Mouse (Mus musculus): ENCODE data around the gene Olfr847. TPM values are rescaled to one million over a fixed set of nuclear protein-coding genes. Genes with fewer than 3 reads are reported as not detected.

Gene Olfr847
- not detected for polyA plus RNA-seq (2014; fragmentation: Illumina TruSeq; extraction: RNeasy Lipid Tissue Mini Kit (QIAGEN cat#74804); ENCODE audit: insufficient read depth, low read depth, low replicate concordance)

DNA sequence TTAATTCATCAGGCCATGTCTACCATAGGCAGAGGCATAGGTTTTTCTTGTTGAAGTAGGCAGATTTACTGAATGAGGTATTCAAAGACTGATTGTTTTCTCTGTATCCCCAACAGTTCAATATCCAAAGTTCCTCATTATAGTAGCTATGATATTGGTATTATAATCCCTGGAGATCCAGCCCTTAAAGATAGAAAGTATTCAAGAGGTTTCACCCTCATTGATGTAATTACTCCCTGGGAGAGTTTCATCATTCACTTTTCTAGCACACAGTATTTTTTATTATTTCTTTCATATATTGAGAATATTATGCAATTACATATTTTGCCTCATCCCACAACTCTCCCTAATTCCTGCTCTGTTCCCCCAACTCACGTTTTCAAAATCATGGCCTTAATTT lies at the start of gene Olfr847:
Olfr847 (minus strand) TSS at position 101 of the 400 bp plus-strand sequence.

GRCm38 (mm10) chr9:19363905-19364304 lies 14.6 kb downstream of the Olfr847 start, which contains the start of gene Olfr846:
TSS of gene Olfr846 (minus strand) at chr9:19364005.

GRCm38 (mm10) chr9:19336157-19336556 lies 42.3 kb downstream of the Olfr847 start, which contains the start of gene Olfr845:
TSS of gene Olfr845 (plus strand) at chr9:19336457.

Other genes with a start within 250 kb of the Olfr847 start
- gene Olfr837, start 242.4 kb downstream of the Olfr847 start, polyA plus RNA-seq (2014; fragmentation: Illumina TruSeq; extraction: RNeasy Lipid Tissue Mini Kit (QIAGEN cat#74804); ENCODE audit: insufficient read depth, low read depth, low replicate concordance) = not detected
- not detected for gene Olfr839-ps1, start 201.4 kb downstream of the Olfr847 start, polyA plus RNA-seq (2014; fragmentation: Illumina TruSeq; extraction: RNeasy Lipid Tissue Mini Kit (QIAGEN cat#74804); ENCODE audit: insufficient read depth, low read depth, low replicate concordance)
- not detected for gene Olfr843, start 126.7 kb downstream of the Olfr847 start, polyA plus RNA-seq (2014; fragmentation: Illumina TruSeq; extraction: RNeasy Lipid Tissue Mini Kit (QIAGEN cat#74804); ENCODE audit: insufficient read depth, low read depth, low replicate concordance)
- gene Olfr844, start 62.3 kb downstream of the Olfr847 start, polyA plus RNA-seq (2014; fragmentation: Illumina TruSeq; extraction: RNeasy Lipid Tissue Mini Kit (QIAGEN cat#74804); ENCODE audit: insufficient read depth, low read depth, low replicate concordance) = not detected
- not detected for gene Olfr845, start 42.2 kb downstream of the Olfr847 start, polyA plus RNA-seq (2014; fragmentation: Illumina TruSeq; extraction: RNeasy Lipid Tissue Mini Kit (QIAGEN cat#74804); ENCODE audit: insufficient read depth, low read depth, low replicate concordance)
- gene Olfr846, start 14.7 kb downstream of the Olfr847 start, polyA plus RNA-seq (2014; fragmentation: Illumina TruSeq; extraction: RNeasy Lipid Tissue Mini Kit (QIAGEN cat#74804); ENCODE audit: insufficient read depth, low read depth, low replicate concordance) = not detected
- not detected for gene Olfr849, start 61.6 kb upstream of the Olfr847 start, polyA plus RNA-seq (2014; fragmentation: Illumina TruSeq; extraction: RNeasy Lipid Tissue Mini Kit (QIAGEN cat#74804); ENCODE audit: insufficient read depth, low read depth, low replicate concordance)
- gene Olfr850, start 99.6 kb upstream of the Olfr847 start, polyA plus RNA-seq (2014; fragmentation: Illumina TruSeq; extraction: RNeasy Lipid Tissue Mini Kit (QIAGEN cat#74804); ENCODE audit: insufficient read depth, low read depth, low replicate concordance) = not detected
- gene Olfr851, start 114.6 kb upstream of the Olfr847 start, polyA plus RNA-seq (2014; fragmentation: Illumina TruSeq; extraction: RNeasy Lipid Tissue Mini Kit (QIAGEN cat#74804); ENCODE audit: insufficient read depth, low read depth, low replicate concordance) = not detected
- gene Olfr853, start 162.4 kb upstream of the Olfr847 start, polyA plus RNA-seq (2014; fragmentation: Illumina TruSeq; extraction: RNeasy Lipid Tissue Mini Kit (QIAGEN cat#74804); ENCODE audit: insufficient read depth, low read depth, low replicate concordance) = not detected
- not detected for gene Olfr854, start 188.7 kb upstream of the Olfr847 start, polyA plus RNA-seq (2014; fragmentation: Illumina TruSeq; extraction: RNeasy Lipid Tissue Mini Kit (QIAGEN cat#74804); ENCODE audit: insufficient read depth, low read depth, low replicate concordance)
- not detected for gene Olfr855, start 203.9 kb upstream of the Olfr847 start, polyA plus RNA-seq (2014; fragmentation: Illumina TruSeq; extraction: RNeasy Lipid Tissue Mini Kit (QIAGEN cat#74804); ENCODE audit: insufficient read depth, low read depth, low replicate concordance)
- 7.1 TPM for gene Zfp317, start 243.4 kb upstream of the Olfr847 start, polyA plus RNA-seq (2014; fragmentation: Illumina TruSeq; extraction: RNeasy Lipid Tissue Mini Kit (QIAGEN cat#74804); ENCODE audit: insufficient read depth, low read depth, low replicate concordance)